Mouse (Mus musculus): ENCODE results near the gene Myo1b.

Myo1b gene

DNA sequence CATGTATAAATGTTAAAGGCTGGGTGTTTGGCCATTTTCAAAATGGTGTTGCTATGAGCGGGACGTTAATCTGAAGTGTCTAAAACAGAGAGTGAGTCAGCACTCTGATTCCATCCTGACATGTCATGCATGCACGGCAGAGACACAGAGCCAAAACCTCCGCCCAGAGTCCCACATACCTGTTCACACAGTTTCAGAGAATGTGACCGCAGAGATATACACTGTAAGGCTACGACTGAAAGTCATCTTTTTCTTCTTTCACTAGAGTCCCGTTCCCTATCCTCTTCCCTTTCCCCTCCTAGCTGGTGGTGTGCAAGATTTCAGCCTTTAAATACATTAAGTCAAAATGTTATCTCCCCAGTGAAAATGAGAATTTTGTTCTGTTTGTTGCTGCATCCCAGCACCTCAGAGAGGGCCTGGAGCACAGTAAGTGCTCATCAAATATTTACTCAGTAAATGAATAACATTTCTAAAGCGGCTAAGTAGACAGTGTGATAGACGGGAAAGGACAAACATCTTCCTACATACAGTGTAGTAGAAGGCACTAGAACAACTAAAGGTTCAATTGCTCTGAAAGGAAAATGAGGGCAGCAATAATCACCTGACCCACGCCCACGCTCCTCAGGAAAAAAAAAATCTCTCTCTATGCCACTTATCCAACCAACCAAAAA is 59.5 kb downstream of the Myo1b start:
- in situ Hi-C loops (cut with MboI; ENCODE audit: unreplicated experiment in 2 of 2) = no loop called here

DNA sequence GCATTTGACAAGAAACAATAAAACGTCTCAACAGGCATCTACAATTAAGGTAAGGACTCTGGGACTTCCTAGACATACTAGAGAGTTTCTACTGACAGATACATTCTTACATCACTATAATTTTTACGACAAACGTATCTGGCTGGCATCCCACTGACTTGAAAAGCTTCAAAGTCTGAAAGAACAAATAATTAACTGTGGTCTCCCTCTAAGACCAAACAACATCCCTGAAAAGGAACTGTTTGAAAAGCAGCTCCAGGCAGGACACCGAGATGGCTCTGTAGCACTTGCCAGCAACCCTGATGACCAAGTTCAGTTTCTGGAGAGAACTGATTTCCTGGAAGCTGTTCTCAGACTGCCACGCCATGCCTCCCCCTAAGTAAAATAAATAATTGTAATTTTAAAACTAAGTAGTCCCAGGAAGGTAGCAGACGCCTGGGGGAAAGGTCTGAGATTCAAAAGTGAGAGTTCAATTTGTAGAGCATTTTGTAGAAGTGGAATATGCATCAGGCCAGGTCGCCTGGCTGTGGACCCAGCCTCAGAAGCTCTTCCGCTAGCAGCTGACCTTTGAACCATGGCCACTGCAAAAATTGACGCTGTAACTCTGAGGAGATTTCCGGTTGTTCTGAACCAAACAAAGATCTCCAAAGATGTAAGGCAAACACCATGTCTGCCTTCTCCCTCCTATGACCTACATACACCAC is 60.2 kb downstream of the Myo1b start:
- in situ Hi-C loops (cut with MboI; ENCODE audit: unreplicated experiment in 2 of 2) = no loop called here

DNA sequence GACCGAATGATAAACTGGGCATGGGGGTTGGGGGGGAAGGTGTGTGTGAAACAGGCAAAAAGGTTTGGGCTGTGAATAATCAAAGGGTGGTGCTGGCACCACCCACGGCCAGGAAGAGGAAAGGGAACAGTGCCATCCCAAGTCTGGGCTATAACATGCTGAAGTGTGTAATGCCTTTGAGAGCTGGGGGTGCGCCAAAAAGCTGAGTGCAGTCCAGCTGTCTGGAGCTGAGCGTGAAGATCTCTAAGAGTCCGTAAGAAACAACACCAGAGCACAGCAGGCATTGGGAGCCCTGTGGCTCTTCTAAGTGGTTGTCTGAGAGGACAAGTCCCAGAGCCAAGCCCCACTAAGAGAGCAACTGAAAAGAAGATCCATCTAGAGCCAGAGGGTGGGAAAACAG is 63.6 kb downstream of the Myo1b start:
- in situ Hi-C loops (cut with MboI; ENCODE audit: unreplicated experiment in 2 of 2) = no loop called here

DNA sequence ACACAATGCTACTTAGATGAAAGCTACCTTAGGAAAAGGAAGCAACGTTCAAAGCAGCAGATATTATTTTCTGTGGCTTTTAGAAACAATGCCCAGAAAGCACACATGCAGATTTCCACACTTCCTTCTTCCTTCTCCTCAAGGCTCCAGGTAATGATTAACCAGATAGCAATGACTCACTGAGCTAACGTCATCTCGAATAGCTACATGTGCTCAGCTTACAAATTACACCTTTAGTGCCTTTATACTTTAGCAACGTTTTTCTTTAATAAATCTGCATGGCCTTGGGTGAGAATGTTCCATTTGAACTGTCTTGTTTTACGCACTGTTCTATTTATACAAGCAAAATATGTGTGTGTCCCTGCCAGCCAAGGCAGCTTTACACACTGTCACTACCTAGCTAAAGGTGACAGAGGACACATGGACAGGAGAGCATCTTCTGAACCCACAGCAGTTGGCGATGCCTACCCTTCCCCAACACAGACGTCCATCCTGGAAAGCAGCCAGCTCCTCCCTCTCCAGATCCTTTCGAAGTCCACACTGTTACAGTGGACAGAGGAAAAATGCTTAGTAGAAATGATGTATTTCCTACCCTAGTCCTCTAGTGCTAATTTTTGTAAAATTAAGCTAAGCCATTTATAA is 66.2 kb downstream of the Myo1b start:
- in situ Hi-C loops (cut with MboI; ENCODE audit: unreplicated experiment in 2 of 2) = no loop called here

DNA sequence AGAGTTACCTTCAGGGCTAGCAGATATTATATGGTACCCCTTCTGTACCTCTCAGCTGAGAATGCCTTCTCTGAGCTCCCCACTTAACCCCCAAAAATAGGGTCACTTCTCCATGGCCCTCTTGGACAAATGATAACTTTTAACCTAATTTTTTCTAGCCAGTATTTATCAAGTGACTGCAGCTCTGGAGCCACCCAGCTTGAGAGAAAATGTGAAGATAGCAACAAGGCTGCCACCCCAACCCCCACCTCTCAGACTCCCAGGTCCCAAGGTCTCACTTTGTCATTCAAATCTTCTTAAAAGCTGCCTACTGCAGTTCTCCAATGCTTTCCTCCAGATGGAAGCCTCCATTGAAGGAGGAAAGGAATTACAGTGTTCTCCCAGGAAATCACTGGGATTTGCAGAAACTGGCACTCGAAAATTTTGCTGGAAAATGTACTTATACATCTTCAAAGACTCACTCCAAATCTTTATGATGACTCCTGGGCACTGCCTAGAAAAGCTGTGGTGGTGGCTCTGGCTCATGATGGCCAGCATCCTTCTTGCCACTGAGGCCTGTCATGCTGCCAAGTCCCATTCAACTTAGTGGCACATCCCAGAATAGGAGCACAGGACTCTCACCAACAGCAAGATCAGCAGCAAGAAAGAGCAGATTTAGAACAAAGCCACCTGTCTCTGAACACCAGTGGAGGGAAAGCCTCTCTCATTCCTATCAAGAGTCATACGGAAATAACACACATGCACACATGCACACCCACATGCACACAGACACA is 70.4 kb downstream of the Myo1b start:
- in situ Hi-C loops (cut with MboI; ENCODE audit: unreplicated experiment in 2 of 2) = no loop called here

DNA sequence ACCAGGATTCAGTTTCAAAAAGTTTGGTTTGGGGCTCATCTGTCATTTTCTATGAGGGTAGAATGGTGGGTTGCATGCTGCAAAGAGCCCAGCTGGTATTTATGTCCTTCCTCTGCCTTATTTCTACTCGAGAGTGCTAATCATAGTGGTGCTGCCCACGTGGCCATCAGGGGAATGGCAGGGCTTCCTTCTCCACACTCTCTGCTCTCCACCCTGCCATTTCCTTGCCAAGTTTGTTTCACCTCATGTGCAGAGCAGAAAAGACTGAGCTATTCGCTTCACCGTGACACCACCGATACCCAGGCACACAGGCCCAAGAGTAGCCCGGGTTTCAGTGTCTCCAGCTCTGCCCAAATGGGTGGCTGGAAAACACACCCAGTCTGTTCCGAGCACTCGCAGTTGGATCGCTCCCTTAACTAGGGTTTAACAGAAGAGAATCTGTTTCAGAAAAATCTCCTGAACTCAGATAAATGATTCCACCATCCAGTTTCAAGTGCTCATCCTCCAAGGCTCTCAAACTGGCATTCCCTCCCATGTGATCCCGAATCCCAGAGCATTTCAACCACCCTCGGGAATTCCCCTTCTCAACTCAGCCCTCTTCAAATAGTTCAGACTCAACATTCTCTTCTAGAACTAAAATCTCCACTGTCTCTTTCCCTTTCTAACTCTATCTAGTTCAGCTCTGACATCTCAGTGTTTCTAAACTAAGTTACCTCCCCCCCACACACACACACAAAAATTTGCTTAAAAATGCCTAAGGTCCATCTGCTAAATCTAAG is 77.8 kb downstream of the Myo1b start:
- in situ Hi-C loops (cut with MboI; ENCODE audit: unreplicated experiment in 2 of 2) = no loop called here

DNA sequence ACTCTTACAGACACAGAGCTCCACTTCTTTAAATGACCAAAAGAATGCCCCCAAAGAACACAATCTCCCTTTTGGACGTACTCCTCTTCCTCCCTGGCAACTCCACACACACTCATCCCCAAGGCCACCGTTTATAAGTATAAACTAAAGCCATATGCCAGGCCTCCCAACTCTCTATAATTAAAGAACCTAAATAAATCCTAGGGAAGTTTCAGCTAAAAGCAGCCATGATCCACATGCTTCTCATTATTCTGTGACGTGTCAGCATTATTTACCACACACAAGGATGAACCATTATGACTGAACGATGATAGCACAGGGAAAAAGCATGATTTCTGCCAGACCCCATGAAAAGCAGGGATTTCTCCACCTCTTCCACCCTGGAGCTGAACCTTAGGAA is 78.6 kb downstream of the Myo1b start:
- in situ Hi-C loops (cut with MboI; ENCODE audit: unreplicated experiment in 2 of 2) = no loop called here

DNA sequence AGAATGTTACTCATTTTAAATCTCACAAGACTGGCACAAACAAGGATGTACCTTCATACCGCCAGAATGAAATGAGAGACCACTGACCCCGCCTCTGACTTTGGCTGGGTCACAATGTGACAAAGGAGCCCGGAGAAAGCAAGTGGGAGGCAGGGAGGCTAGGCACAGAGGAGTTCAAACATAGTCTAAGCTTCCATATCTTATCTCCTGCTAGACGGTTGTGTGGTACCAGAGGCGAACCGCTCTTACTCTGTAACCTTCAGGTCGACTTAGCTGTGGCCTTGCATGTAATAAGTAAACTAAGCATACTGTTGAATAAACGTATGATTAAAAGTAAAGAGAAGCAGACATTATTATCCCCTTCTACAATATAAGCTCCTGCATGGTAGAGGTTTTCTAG is 80.1 kb downstream of the Myo1b start:
- in situ Hi-C loops (cut with MboI; ENCODE audit: unreplicated experiment in 2 of 2) = no loop called here

DNA sequence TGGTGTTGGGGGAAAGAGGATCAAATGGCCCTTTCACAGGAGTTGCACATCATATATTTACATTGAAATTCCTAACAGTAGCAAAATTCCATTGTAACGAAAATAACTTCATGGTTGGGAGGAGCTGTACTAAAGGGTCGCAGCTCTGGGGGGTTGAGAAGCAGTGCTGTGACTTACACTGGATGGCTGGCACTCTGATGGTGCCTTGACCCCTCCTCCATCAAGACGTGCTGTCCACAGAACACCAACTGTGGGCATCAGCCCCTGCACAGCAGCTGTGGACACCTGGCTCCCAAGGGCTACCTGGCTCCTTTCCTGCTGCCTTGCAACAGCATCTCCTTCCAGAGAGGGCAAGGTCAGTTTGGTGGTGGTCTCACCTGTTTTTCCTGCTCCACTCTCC is 81.8 kb downstream of the Myo1b start:
- in situ Hi-C loops (cut with MboI; ENCODE audit: unreplicated experiment in 2 of 2) = no loop called here

DNA sequence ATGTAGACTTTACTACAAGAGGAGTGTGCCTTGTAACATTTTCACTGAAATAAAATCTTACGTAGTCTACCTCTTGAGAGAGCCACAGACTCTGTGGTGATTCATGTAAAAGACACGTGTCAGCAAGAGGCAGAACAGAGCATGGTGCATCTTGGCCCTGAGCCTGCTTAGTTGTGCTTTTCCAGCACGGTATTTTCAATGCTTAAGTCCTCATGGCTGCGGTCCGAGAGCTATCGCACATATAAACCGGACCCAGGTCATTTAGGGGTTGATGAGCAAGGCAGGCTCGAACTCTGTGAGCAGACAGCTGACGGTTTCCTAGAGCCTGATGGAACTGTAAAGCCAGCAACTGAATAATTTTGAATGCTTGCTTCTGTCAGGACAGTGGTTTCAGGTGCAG is 86.5 kb downstream of the Myo1b start:
- in situ Hi-C loops (cut with MboI; ENCODE audit: unreplicated experiment in 2 of 2) = no loop called here

DNA sequence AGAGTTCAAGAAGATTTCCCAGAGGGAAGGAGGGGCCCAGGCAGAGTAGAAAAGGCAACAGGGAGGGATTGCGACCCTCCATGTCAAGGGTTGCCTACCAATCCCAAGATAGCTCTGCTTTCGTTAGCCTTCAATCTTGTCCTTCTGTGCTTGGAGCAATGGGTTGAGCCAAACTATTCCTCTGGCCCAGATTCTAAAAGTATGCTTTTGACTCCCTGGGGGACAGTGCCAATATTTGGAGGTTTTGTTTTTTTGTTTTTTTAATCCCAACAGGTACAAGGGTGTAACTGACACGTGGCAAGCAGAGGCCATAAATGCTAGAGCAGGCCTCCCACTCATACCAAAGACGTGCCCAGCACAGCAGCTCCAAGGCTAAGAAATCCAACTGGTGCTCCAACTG is 93.3 kb downstream of the Myo1b start:
- in situ Hi-C loops (cut with MboI; ENCODE audit: unreplicated experiment in 2 of 2) = no loop called here

DNA sequence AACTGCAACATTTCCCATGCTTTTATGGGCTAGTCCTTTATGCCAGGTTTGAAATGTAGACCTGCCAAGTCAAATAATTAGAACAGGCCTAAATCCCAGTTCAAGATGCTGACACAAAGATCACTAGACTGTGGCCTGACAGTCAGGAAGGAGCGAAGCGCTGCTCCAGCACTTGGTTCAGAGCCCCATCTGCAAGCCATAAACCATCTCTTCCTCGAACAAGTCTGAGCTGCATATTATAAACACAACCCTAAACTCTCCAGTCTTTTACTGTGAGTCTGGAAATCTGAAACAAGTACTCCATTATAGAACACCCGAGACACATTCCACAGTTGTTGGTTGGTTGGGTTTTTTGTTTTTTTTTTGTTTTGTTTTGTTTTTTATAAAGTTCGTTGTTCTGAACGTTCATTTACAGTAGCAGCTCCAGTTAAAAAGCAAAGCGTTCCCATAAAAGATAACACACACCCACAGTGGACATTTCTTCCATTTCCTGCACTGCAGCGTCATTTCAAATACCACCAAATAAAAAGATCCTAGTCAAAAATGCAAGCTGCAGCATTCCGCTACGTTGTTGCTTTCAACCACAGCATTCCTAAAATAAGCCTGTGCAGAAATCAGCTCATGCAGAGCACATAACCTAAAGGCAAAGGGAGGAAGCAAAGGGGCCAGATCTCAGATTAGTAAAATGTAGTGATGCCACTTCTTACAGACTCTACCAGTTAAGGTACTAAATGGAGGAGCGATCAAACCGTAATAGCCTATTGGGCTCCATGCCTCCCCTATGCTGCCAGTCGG is 94.0 kb downstream of the Myo1b start:
- in situ Hi-C loops (cut with MboI; ENCODE audit: unreplicated experiment in 2 of 2) = no loop called here

DNA sequence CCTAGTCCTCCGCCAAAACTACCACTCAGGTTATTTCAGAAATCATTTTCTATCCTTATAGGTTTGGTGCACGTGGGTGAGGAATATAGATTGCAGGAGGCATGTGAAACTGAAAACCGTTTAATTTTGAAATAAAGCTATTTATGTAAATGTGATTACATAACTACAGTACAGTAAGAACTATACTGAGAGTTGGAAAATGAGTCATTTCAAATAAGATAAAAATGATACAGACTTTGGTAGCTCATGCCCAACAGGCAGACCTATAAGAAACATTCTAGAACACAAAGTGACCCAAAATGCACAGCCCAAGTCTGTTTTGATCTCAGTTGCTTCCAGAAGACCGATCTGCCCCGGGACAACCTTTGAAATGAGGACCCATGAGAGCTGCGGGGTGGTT is 95.4 kb downstream of the Myo1b start:
- in situ Hi-C loops (cut with MboI; ENCODE audit: unreplicated experiment in 2 of 2) = no loop called here

DNA sequence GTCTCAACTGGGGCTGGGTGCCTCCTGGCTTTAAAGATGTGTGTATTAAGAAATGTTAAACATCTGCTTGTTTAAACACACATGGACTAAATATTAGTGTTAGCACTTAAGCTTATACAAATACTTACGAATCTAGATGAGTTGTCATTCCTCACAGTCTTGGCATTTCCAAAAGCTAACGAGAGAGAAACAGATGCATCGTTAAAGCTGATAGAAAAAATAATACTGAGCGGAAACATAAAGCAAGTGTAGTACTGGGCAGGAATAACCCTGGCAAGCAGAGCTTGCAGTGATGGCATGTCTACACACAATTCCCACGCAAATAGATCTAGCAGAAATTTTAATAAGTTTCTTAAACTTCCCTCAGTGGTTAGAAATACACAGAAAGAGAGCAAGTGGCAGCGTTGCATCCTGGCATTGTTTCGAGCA is 95.8 kb downstream of the Myo1b start:
- in situ Hi-C loops (cut with MboI; ENCODE audit: unreplicated experiment in 2 of 2) = no loop called here

DNA sequence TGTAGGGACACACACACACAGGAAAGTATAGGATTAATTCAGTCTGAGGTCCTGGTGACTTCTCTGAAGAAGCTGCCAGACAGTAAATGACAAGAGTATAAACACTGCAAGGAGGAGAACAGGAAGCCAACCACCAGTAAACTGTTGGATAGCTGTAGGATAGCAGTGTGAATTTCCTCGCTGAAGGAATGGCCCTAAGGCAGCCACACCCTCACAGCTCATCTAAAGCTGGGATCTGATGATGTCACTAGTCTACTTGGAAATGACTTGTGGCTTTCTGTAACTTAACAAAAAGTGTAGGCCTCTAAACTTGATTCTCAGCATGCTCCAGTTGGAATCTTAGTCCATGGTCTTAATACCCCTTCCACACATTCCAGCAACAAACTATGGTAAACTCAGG is 100.2 kb downstream of the Myo1b start:
- in situ Hi-C loops (cut with MboI; ENCODE audit: unreplicated experiment in 2 of 2) = no loop called here

DNA sequence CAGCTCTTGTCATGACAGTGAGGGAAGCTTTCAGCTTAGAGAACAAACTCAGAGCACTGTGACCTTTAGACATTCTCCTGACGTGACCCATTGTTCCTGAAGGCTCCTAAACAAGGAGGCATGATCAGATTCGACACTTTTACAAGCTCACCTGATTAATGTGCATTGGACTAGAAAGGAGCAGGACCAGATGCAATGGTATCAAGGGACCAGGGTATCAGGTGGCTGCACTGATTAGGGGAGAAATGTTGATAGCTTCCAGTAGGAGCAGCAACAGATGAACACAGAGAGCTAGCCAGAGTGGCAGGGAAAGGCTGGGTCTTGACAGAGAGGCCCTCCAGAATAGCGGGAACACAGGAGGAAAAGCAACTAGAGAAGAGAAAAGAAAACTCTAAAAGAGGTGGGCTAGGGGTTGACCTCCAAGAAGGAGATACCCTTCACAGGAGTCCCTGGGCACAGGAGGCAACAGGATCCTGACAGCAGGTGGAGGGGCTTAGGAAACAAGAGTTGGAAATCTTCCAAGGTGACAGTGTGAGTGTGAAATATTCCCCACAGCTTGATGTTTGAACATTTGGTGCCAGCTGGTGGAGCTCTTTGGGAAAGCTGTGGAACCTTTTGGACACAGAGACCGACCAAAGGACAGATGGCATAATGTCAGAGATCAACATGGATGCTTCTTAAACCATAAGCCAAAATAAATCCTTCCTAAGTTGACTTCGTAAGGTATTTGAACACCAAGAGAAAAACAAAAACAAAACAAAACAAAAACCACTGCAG is 100.8 kb downstream of the Myo1b start:
- in situ Hi-C loops (cut with MboI; ENCODE audit: unreplicated experiment in 2 of 2) = no loop called here

DNA sequence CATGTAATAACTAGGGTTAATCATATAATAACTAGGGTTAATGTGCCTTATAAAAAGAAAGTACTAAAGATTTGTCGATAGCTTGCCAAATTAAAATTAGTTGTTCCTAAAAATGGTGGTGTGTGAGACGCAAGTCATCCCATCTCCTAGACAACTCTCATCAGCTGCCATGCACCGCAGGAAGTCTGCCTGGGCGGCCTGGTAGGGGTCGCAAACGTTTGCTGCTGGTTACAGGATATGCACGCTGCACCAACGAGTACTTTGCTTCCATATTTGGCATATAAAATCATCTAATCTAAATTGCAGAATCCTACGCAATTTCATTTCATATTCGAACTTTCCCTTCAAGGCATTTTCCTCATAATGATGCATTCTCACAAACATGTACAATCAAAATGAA is 107.0 kb downstream of the Myo1b start:
- in situ Hi-C loops (cut with MboI; ENCODE audit: unreplicated experiment in 2 of 2) = no loop called here

DNA sequence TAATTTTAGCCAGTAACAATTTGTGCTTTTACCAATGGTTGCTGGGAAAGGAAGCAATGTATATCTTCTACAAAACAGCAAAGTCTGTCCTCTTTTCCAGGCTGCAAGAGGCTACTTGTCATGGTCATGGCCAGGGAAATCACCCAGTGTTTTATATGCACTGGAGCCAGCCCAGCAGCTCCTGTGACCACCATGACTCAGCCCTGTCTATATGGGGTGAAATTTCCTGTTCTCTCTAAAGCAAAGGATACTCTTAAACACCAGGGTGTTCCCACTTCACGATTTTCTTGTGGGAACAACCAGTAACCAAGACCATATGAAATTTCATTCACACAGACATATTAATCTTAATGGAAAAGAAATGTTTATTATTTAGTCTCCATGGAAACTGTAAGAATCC is 107.6 kb downstream of the Myo1b start:
- in situ Hi-C loops (cut with MboI; ENCODE audit: unreplicated experiment in 2 of 2) = no loop called here

DNA sequence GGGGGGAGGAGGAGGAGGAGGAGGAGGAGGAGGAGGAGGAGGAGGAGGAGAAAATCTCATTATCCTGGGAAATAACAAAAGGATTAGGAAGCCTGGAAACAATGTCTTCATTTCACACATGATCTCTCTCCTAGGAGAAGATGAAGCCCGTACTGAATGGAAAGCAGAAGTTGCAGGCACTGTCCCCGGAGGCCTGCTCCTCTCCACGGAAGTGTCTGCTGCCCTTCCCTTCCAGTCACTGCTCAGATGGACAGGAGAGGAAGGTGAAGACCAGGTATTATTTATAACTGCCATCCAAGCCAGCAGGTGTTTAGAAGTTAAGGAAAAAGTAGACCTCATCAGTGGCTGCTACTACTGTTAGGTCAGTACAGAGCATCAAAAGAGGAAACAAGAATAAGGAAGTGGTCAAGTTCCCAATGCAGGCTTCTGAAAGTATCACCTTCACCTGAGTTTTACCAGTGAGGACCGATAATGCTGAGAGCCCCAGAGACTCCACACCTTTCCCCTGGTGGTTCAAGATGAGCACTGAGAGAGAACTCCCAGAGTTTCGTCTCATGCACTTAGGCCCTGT is 110.7 kb downstream of the Myo1b start:
- in situ Hi-C loops (cut with MboI; ENCODE audit: unreplicated experiment in 2 of 2) = no loop called here
